Mouse (Mus musculus): ENCODE measurements around the gene Vps29. TPM values are rescaled to one million over a fixed set of nuclear protein-coding genes. Genes with fewer than 3 reads are reported as not detected.

The Vps29 gene
- total RNA-seq, 4 experiments from 2014 or later: 147 to 170 (median 156) TPM

DNA sequence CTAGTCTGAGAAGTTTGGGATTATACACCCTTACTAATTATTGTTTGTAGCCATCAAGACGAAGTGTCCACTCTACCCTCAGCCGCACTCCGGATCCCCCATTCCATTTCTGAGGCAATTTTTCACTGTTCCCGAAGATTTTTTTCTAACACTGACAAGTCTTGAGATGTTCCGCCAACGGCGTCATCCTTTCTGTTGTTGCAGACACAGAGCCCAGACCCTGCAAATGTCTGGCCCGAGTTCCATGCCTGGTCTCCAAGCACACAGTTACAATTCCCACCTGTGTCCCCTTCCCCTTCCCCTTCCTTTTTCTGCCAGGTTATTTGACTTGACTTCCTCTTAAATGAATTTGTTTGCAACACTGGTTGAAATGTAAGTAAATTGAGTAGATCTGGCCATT is 45.7 kb downstream of the Vps29 start:
- DNase-seq: no peak

GRCm38 (mm10) chr5:122400628-122401302 is 46.6 kb downstream of the Vps29 start:
- DNase-seq: peak; percentile 90

DNA sequence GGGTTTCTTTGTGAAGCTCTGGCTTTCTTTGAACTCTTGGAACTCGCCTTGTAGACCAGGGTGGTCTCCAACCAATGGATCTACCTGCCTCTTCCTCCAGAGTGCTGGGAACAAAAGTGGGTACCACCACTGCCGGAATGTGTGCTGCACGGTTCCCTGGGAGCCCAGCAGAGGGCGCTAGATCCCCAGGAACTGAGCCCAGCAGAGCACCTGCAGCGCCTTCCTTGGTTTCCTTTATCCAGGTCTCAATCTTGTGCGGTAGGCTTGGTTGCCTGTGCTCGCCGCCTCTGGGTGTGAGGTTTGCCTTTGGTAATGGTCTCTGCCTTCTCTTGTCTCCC is 47.1 kb downstream of the Vps29 start:
- DNase-seq: peak; percentile 59

DNA sequence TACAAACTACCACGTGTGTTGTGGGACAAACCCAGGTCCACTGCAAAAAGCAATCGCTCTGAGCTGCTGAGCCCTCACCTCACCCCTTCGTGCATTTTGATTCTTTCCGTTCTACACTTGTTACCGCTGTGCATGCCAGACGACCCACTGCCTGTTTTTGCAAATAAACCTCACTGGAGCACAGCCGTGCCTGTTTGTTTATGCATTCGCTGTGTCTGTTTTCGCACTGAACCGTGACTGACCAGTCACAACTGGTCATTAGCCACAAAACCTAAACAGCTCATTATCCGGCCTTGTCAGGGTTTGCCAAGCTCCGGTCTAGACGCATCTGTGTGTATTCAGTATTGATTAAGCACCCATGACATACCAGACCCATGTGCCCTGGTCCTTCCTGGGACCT is 48.0 kb downstream of the Vps29 start:
- DNase-seq: no peak

DNA sequence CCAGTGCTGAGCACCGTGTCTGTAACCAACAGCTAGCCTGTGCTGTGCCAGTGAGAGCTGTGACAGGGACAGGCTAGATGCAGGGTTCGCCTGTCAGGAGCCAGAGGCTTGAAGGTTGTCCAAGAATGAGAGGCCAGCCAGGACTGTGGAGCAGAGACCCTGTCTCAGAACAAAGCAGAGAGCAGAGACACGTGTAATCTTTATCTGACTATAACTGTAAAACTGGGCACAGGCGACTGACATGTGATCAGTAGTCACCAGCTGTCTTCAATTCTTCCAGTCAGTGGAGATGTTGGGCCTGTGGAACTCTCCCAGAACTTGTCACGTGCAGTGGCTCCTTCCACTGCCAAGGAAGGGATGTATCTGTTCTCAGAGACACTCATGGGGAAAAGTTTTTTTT is 48.6 kb downstream of the Vps29 start:
- DNase-seq: no peak

DNA sequence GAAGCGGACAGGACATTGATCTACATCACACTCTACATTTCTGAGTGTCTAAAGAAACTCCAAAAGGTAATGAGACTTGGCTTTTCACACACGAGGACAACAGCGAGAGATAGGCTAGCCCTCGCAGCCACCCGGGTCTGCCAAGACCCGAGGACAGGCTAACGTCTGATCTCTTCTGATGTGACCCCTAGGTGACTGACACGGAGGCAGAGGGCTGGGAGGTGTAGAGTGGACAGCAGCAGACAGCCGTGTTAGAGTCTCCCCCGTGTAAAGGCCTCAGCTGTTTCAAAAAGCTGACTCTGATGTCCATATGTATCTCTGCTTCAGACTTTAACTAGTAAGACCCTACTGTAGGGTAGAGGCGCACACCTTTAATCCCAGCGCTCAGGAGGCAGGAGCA is 49.2 kb downstream of the Vps29 start:
- no peak for DNase-seq

DNA sequence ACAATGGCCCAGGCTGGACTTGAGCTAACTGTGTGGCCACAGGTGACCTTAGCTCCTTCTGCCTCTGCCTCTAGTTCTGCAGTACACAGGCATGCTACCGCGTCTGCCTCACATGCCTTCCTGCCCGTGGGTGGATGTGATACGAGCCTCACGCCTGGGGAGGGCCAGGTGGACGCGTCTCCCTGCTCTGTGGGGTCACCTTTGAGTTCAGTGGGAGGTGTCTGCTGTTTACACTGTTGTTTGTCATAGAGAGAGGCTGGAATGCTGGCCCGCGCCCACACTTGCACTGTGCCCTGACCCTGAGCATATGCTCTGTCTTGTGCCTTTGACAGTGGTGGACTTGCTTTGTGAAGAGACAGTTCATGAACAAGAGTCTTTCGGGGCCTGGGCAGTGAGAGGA is 51.4 kb downstream of the Vps29 start:
- no peak for DNase-seq

- DNase-seq: no peak
Observed at GRCm38 (mm10) chr5:122409692-122410645, 55.8 kb downstream of the Vps29 start.

DNA sequence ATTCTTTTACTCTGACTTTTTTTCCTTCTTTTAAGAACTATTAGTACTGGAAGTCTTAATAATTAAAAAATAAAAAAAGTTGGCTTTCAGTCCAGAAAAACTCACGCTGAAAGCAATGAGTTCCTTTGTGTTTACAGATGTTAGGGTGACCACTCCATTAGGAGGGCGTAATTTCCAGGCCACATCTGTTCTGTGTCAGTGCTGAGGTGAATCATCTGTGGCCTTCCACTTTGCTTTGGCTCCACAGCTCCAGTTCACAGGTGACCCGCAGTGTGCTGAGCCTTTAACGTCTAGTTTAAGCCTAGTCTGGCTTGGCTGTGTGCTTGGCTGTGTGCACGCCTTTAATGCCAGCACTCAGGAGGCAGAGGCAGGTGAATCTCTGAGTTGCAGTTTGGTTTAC is 57.7 kb downstream of the Vps29 start:
- no peak for DNase-seq

GRCm38 (mm10) chr5:122412826-122413225 is 58.7 kb downstream of the Vps29 start:
- DNase-seq: no peak

DNA sequence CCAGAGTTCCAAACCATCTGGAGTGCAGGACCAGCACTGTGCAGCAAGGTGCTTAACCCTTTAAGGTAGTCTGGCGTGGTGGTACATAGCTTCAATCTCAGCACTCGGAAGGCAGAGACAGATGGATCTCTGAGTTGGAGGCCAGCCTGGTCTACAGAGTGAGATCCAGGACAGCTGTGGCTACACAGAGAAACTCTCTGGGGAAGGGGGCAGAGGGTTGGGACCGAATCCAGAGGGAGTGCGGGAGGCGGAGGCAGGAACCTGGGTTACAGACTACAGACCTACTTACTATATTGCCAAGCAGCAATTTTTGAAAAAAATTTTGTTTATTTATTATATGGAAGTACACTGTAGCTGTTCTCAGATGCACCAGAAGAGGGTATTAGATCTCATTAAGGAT is 60.2 kb downstream of the Vps29 start:
- no peak for DNase-seq

Other genes starting within 250 kb of the Vps29 start
- gene Ccdc63, start 213.5 kb upstream of the Vps29 start, total RNA-seq (2022): under 1 TPM in 1 of 4 experiments, not detected in 3; 0.22 TPM
- 100 to 1,000 TPM; 122 to 226 (median 188) TPM for gene Ppp1cc, start 196.1 kb upstream of the Vps29 start, total RNA-seq (2022)
- 1 to 10 TPM; 1.8 to 8.0 (median 4.2) TPM for gene Hvcn1, start 147.6 kb upstream of the Vps29 start, total RNA-seq (2022)
- gene Tctn1, start 89.9 kb upstream of the Vps29 start, total RNA-seq (2022): 10 to 100 TPM; 14.8 to 34.9 (median 23.1) TPM
- 10 to 100 TPM; 65.9 to 69.7 (median 68.8) TPM for gene Pptc7, start 70.0 kb upstream of the Vps29 start, total RNA-seq (2022)
- 1 to 10 TPM; 2.4 to 5.4 (median 4.5) TPM for gene Rad9b, start 136 bp upstream of the Vps29 start, total RNA-seq (2022)
- 10 to 100 TPM; 31.5 to 38.5 (median 35.0) TPM for gene Gpn3, start 17.5 kb downstream of the Vps29 start, total RNA-seq (2022)
- 10 to 100 TPM; 31.1 to 45.8 (median 38.8) TPM for gene Fam216a, start 18.0 kb downstream of the Vps29 start, total RNA-seq (2022)
- 100 to 1,000 TPM; 189 to 253 (median 205) TPM for gene Arpc3, start 37.5 kb downstream of the Vps29 start, total RNA-seq (2022)
- gene Anapc7, start 67.3 kb downstream of the Vps29 start, total RNA-seq (2022): 10 to 100 TPM; 49.1 to 59.5 (median 55.4) TPM
- gene Atp2a2, start 147.9 kb downstream of the Vps29 start, total RNA-seq (2022): 100 to 1,000 TPM; 187 to 206 (median 196) TPM

Measured in adrenal gland, adult 8-10 months (tissue).